Mouse (Mus musculus): Measurements from ENCODE around the gene Tradd.

DNA sequence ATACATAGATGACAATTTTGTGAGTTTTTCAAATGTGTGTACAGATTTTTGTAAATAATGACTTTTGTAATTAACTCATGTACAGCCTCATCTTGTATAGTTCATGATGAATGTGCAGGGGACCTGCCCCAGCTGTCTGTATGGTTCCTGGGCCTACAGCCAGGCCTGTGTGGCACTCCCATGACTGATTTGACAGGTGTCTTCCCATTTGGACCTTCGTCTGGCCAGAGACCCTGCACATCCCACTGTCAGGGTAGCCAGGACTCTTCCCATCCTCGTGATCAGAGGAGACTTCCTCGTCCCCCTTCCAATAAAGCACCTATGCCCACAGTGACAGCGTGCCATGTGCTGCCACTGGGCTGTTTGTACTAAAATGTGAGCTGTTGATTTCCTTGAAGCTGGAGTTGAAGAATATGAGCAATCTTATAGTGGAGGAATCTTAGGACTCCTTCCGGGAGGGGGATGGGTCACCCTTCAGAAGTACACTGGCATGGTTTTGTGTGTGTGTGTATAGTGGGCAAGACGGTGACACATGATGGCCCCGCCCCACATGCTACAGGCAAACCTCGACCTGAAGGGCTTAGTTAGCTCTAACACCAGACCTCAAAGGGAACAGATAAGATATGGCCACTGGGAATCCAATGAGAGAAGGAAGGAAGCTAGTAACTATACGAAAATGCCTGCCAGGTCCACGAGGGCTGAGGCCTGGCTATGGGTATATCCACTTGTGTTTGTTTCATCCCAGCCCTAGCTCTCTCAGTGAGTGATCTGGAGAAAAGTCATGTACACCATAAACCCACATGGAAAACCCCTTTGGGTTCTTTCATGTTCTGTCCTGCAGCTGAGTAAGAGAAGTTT, 11.5 kb downstream of the Tradd start:
- TF ChIP-seq POLR2A (IDR thresholded peaks at IDR 0.05; ENCODE audit: insufficient read depth, low read depth, low read length) (no peak), CTCF (IDR thresholded peaks at IDR 0.05) (no peak), EP300 (IDR thresholded peaks at IDR 0.05; ENCODE audit: insufficient read depth, low read depth, low read length) (no peak)

Measured in heart, adult 2 months (tissue).